Mouse (Mus musculus): ENCODE measurements at regions not wholly inside any gene's neighbourhood (a gene's known extent, or its start where the extent isn't known, plus 50 kb on each side); places are given as distances from the start of the nearest gene placed in this dataset.

- H3K27ac ChIP-seq, result no peak overlapping the region
- H3K27me3 ChIP-seq (ENCODE audit: insufficient read depth, low read length), result no peaks in the 10 kb centered on the region
- no peak overlapping the region for H3K9ac ChIP-seq (ENCODE audit: low read depth, low read length)
- H3K4me1 ChIP-seq (replicated peaks; ENCODE audit: insufficient read depth, low read length), result no peaks in the 10 kb centered on the region
- no peak overlapping the region for H3K4me3 ChIP-seq (replicated peaks; ENCODE audit: low read depth, low read length)
- 52% methylated on average over 2 of the region's 2 CpGs for WGBS
- no peak for DNase-seq (ENCODE audit: low spot score)
- H3K36me3 ChIP-seq (ENCODE audit: insufficient read depth, low read length), result no peaks in the 10 kb centered on the region
- no peak overlapping the region for H3K4me2 ChIP-seq (ENCODE audit: low read length)
- no peaks in the 10 kb centered on the region for H3K9me3 ChIP-seq (replicated peaks; ENCODE audit: low read length)
- no peak for ATAC-seq (replicated peaks; ENCODE audit: low FRiP score, low read depth)
- TF ChIP-seq CTCF (IDR thresholded peaks at IDR 0.05; ENCODE audit: low read depth), result no peak
Measured at GRCm38 (mm10) chr8:87417466-87417865, 54.9 kb downstream of the Cbln1 start.

- Histone ChIP-seq H3K9ac (ENCODE audit: low read depth, low read length) (no peak overlapping the region), H3K4me1 (replicated peaks; ENCODE audit: insufficient read depth, low read length) (no peaks in the 10 kb centered on the region), H3K27me3 (ENCODE audit: insufficient read depth, low read length) (no peaks in the 10 kb centered on the region), H3K4me3 (replicated peaks; ENCODE audit: low read depth, low read length) (no peak overlapping the region), H3K36me3 (ENCODE audit: insufficient read depth, low read length) (no peaks in the 10 kb centered on the region), H3K4me2 (ENCODE audit: low read length) (no peak overlapping the region), H3K9me3 (replicated peaks; ENCODE audit: low read length) (no peaks in the 10 kb centered on the region), H3K27ac (no peak overlapping the region)
- no peak for ATAC-seq (replicated peaks; ENCODE audit: low FRiP score, low read depth)
- DNase-seq (ENCODE audit: low spot score), result no peak
- WGBS, result 73% methylated on average over 3 of the region's 3 CpGs
- TF ChIP-seq CTCF (IDR thresholded peaks at IDR 0.05; ENCODE audit: low read depth), result no peak
Measured at GRCm38 (mm10) chr8:87415051-87415630, 57.3 kb downstream of the Cbln1 start.

- Histone ChIP-seq H3K27me3 (ENCODE audit: insufficient read depth, low read length) (no peaks in the 10 kb centered on the region), H3K4me1 (replicated peaks; ENCODE audit: insufficient read depth, low read length) (no peaks in the 10 kb centered on the region), H3K36me3 (ENCODE audit: insufficient read depth, low read length) (no peaks in the 10 kb centered on the region), H3K4me3 (replicated peaks; ENCODE audit: low read depth, low read length) (no peak overlapping the region), H3K9me3 (replicated peaks; ENCODE audit: low read length) (no peaks in the 10 kb centered on the region), H3K9ac (ENCODE audit: low read depth, low read length) (no peak overlapping the region), H3K4me2 (ENCODE audit: low read length) (no peak overlapping the region), H3K27ac (no peak overlapping the region)
- 66% methylated on average over 2 of the region's 2 CpGs for whole genome bisulfite sequencing
- no peak for DNase-seq (ENCODE audit: low spot score)
- TF ChIP-seq CTCF (IDR thresholded peaks at IDR 0.05; ENCODE audit: low read depth), result no peak
- no peak for ATAC-seq (replicated peaks; ENCODE audit: low FRiP score, low read depth)
Measured at GRCm38 (mm10) chr8:87389016-87389415, 83.4 kb downstream of the Cbln1 start.

GRCm38 (mm10) chr8:87383527-87384206 lies 88.7 kb downstream of the Cbln1 start:
- Histone ChIP-seq H3K4me1 (replicated peaks; ENCODE audit: insufficient read depth, low read length) (no peaks in the 10 kb centered on the region), H3K9ac (ENCODE audit: low read depth, low read length) (no peak overlapping the region), H3K27ac (no peak overlapping the region), H3K4me2 (ENCODE audit: low read length) (no peak overlapping the region), H3K36me3 (ENCODE audit: insufficient read depth, low read length) (no peaks in the 10 kb centered on the region), H3K9me3 (replicated peaks; ENCODE audit: low read length) (no peaks in the 10 kb centered on the region), H3K4me3 (replicated peaks; ENCODE audit: low read depth, low read length) (no peak overlapping the region), H3K27me3 (ENCODE audit: insufficient read depth, low read length) (no peaks in the 10 kb centered on the region)
- WGBS, result 56% methylated on average over 12 of the region's 12 CpGs
- DNase-seq (ENCODE audit: low spot score) (no peak), ATAC-seq (replicated peaks; ENCODE audit: low FRiP score, low read depth) (no peak)
- no peak for TF ChIP-seq CTCF (IDR thresholded peaks at IDR 0.05; ENCODE audit: low read depth)

GRCm38 (mm10) chr8:87382311-87382710 lies 90.1 kb downstream of the Cbln1 start:
- H3K4me1 ChIP-seq (replicated peaks; ENCODE audit: insufficient read depth, low read length), result no peaks in the 10 kb centered on the region
- no peak overlapping the region for H3K9ac ChIP-seq (ENCODE audit: low read depth, low read length)
- no peak overlapping the region for H3K27ac ChIP-seq
- no peak for TF ChIP-seq CTCF (IDR thresholded peaks at IDR 0.05; ENCODE audit: low read depth)
- ATAC-seq (replicated peaks; ENCODE audit: low FRiP score, low read depth), result no peak
- no peaks in the 10 kb centered on the region for H3K9me3 ChIP-seq (replicated peaks; ENCODE audit: low read length)
- no peak overlapping the region for H3K4me2 ChIP-seq (ENCODE audit: low read length)
- no peaks in the 10 kb centered on the region for H3K36me3 ChIP-seq (ENCODE audit: insufficient read depth, low read length)
- no peak for DNase-seq (ENCODE audit: low spot score)
- H3K4me3 ChIP-seq (replicated peaks; ENCODE audit: low read depth, low read length), result no peak overlapping the region
- H3K27me3 ChIP-seq (ENCODE audit: insufficient read depth, low read length), result no peaks in the 10 kb centered on the region
- 70% methylated on average over 5 of the region's 5 CpGs for WGBS

GRCm38 (mm10) chr8:87380791-87381190 lies 91.6 kb downstream of the Cbln1 start:
- no peak for DNase-seq (ENCODE audit: low spot score)
- no peak for ATAC-seq (replicated peaks; ENCODE audit: low FRiP score, low read depth)
- H3K27ac ChIP-seq, result no peak overlapping the region
- no peaks in the 10 kb centered on the region for H3K4me1 ChIP-seq (replicated peaks; ENCODE audit: insufficient read depth, low read length)
- no peaks in the 10 kb centered on the region for H3K27me3 ChIP-seq (ENCODE audit: insufficient read depth, low read length)
- H3K9me3 ChIP-seq (replicated peaks; ENCODE audit: low read length), result no peaks in the 10 kb centered on the region
- TF ChIP-seq CTCF (IDR thresholded peaks at IDR 0.05; ENCODE audit: low read depth), result no peak
- no peak overlapping the region for H3K4me2 ChIP-seq (ENCODE audit: low read length)
- no peaks in the 10 kb centered on the region for H3K36me3 ChIP-seq (ENCODE audit: insufficient read depth, low read length)
- H3K4me3 ChIP-seq (replicated peaks; ENCODE audit: low read depth, low read length), result no peak overlapping the region
- 21% methylated on average over 3 of the region's 3 CpGs for WGBS
- no peak overlapping the region for H3K9ac ChIP-seq (ENCODE audit: low read depth, low read length)

All from kidney, postnatal 0 days (tissue).